Mouse (Mus musculus) right cerebral cortex, adult 2 months (tissue): ENCODE measurements around the gene Serpina5.
"Not testable (repeated sequence)": the region's sequence is repeated elsewhere in the genome, so short reads cannot be mapped to it uniquely, and the experiment has no call there.

Experiments used
- DNase-seq, 2 experiments: peaks; one replicate each; pipeline ENCODE4 v3.0.0; 2021 to 2022; ENCODE audit warnings: low spot score in 2 of 2

The Serpina5 gene

GRCm38 (mm10) chr12:104100768-104101167 lies at the start of gene Serpina5:
Gene Serpina5, plus strand, starts transcription at chr12:104101113.
- no peak for DNase-seq

- DNase-seq = no peak
These were observed 46.9 kb upstream of the Serpina5 start for GRCm38 (mm10) chr12:104053995-104054394.

GRCm38 (mm10) chr12:104055755-104056154 lies 45.2 kb upstream of the Serpina5 start:
- DNase-seq = no peak

- DNase-seq = peak; percentile 68 to 77
These were observed 43.9 kb upstream of the Serpina5 start for GRCm38 (mm10) chr12:104057050-104057449.

- no peak for DNase-seq
These were observed 43.4 kb upstream of the Serpina5 start for GRCm38 (mm10) chr12:104057531-104057930.

- peak in 1 of 2 experiments; percentile 42 for DNase-seq
These were observed 40.8 kb upstream of the Serpina5 start for GRCm38 (mm10) chr12:104060126-104060525.

GRCm38 (mm10) chr12:104061862-104062261 lies 39.1 kb upstream of the Serpina5 start:
- DNase-seq = no peak

- no peak for DNase-seq
These were observed 36.4 kb upstream of the Serpina5 start for GRCm38 (mm10) chr12:104064532-104064931.

GRCm38 (mm10) chr12:104064996-104065395 lies 35.9 kb upstream of the Serpina5 start:
- no peak for DNase-seq

- DNase-seq = peak; percentile 31 to 48
These were observed 34.7 kb upstream of the Serpina5 start for GRCm38 (mm10) chr12:104066241-104066640.

- peak; percentile 52 to 68 for DNase-seq
These were observed 33.4 kb upstream of the Serpina5 start for GRCm38 (mm10) chr12:104067549-104067948.

GRCm38 (mm10) chr12:104069620-104070019 lies 31.3 kb upstream of the Serpina5 start:
- DNase-seq = peak; percentile 87

GRCm38 (mm10) chr12:104071708-104072107 lies 29.2 kb upstream of the Serpina5 start:
- DNase-seq = no peak

GRCm38 (mm10) chr12:104072286-104072685 lies 28.6 kb upstream of the Serpina5 start:
- peak; percentile 55 to 56 for DNase-seq

GRCm38 (mm10) chr12:104090119-104090518 lies 10.8 kb upstream of the Serpina5 start:
- no peak for DNase-seq

GRCm38 (mm10) chr12:104091303-104091702 lies 9.6 kb upstream of the Serpina5 start:
- no peak for DNase-seq

GRCm38 (mm10) chr12:104105847-104106246 lies 4.9 kb downstream of the Serpina5 start:
- no peak for DNase-seq

GRCm38 (mm10) chr12:104106919-104107318 lies 6.0 kb downstream of the Serpina5 start:
- no peak for DNase-seq

- DNase-seq = no peak
These were observed 7.6 kb downstream of the Serpina5 start for GRCm38 (mm10) chr12:104108507-104108906.

GRCm38 (mm10) chr12:104112333-104112732 lies 11.4 kb downstream of the Serpina5 start, which contains the start of gene Serpina3a:
Gene Serpina3a, plus strand, starts transcription at chr12:104112724.
- not testable (repeated sequence) for DNase-seq

GRCm38 (mm10) chr12:104114921-104115579 lies 14.1 kb downstream of the Serpina5 start:
- no peak for DNase-seq

- DNase-seq = no peak
These were observed 22.2 kb downstream of the Serpina5 start for GRCm38 (mm10) chr12:104123097-104123496.

GRCm38 (mm10) chr12:104123996-104124395 lies 23.1 kb downstream of the Serpina5 start:
- DNase-seq = no peak
